Mouse (Mus musculus) heart, postnatal 14 days (tissue): ENCODE results near the gene Ndufs6. TPM values are rescaled to one million over a fixed set of nuclear protein-coding genes. Genes with fewer than 3 reads are reported as not detected.

Source experiments
- DNase-seq, 2 experiments: peaks; one replicate each; pipeline ENCODE4 v3.0.0; 2021 to 2022
- intact Hi-C: fragments of 180-260 bp; cut with DNase I; formaldehyde crosslinking; loops from one replicate; pipeline ENCODE4 v1.15.1; 2025
- long read RNA-seq, 2 experiments: library from polyadenylated mRNA; stranded (forward); transcript quantifications; one replicate each; pipeline ENCODE4 v2.0.0; 2021
- total RNA-seq, 2 experiments: library from RNA; stranded (reverse); gene quantifications; 2 replicates each; pipeline ENCODE4 v1.2.3; 2021

Gene Ndufs6
- total RNA-seq, result 1,000 to 10,000 TPM; 1,008 to 1,014 TPM
- long read RNA-seq, experiment 1, transcript Ndufs6-201 (4 exons, 568 nt), result major isoform, 238 of 254 reads
- long read RNA-seq, experiment 1, transcript Ndufs6-202 (4 exons, 534 nt), result minor isoform, 8 of 254 reads
- long read RNA-seq, experiment 1, partial matches to known transcripts, result 6 of 254 reads
- long read RNA-seq, experiment 1, other reads (novel, unspliced or antisense), result 2 of 254 reads
- long read RNA-seq, experiment 2, transcript Ndufs6-202 (4 exons, 534 nt), result minor isoform, 14 of 306 reads
- long read RNA-seq, experiment 2, transcript Ndufs6-201 (4 exons, 568 nt), result major isoform, 283 of 306 reads
- long read RNA-seq, experiment 2, partial matches to known transcripts, result 8 of 306 reads
- long read RNA-seq, experiment 2, other reads (novel, unspliced or antisense), result 1 of 306 reads

DNA sequence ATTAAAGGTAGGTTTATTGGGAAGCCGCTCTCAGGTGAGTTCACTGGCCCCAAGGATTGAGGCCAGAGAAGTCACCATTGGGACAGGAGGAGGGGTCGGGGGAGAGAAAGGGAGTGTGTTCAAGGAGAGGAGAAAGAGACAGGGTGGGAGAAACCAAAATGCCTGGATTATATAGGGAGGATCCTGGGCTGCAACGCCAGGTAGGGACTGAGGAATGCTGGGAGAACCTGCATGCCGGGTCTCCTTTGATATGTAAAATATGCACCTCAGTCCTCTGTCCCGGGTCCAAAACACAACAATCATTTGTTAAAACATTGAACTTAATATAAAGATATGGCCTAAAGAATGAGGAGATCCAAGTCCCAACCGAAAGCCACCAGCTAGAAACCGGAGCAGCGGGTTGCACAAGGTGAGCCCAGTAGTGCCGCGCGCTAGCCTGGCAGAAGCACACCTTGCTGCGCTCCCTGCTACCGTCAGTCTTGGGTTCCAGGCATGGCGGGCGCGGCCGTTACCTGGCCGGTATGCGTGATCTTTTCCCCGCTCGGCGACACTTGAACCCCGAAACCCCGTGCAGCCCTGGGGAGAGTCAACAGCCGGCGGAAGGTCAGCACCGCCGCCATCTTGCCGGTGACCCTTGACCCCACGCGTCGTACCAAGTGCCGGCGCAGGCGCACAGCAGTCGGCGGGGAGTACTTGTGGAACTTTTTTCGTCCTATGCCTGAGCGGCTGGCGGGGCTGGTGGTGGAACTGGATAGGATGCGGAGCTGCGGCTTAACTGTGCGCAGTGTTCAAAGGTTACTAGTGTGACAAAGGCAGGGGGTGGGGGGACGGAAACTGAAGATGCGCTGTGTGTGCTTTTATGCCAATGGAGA is at the start of gene Ndufs6, which contains the start of gene Mrpl36:
Gene Ndufs6 (minus strand): TSS at position 716 of the 872 bp plus-strand sequence.
Gene Mrpl36 (plus strand): TSS at position 687 of the 872 bp plus-strand sequence.
- DNase-seq, result peak; percentile 94 to 95
- intact Hi-C loops, result no loop called here

GRCm38 (mm10) chr13:73377637-73378036 is 49.3 kb upstream of the Ndufs6 start:
- intact Hi-C loops, result no loop called here
- no peak for DNase-seq

- no peak for DNase-seq
- intact Hi-C loops, result no loop called here
These were observed 46.3 kb upstream of the Ndufs6 start for GRCm38 (mm10) chr13:73374612-73375011.

- intact Hi-C loops, result no loop called here
- DNase-seq, result no peak
These were observed 45.0 kb upstream of the Ndufs6 start for GRCm38 (mm10) chr13:73373367-73373766.

DNA sequence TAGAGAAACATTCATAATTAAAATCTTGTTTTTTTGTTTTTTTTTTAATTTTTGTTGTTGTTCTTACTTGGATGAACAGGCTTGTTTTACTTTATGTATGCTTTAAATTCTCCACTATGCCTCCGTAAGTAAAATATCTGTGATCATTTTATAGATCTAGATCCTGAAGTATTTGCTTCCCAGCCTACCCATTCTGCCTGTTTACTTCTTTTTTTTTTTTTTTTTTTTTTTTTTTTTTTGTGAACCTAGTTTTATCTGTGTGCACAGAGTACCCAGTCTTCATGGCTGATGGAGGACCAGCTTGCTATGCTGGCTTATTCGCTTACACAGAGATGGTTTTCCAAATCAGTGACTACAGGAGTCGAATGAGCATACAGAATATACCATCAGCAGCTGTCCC is 28.8 kb upstream of the Ndufs6 start:
- no peak for DNase-seq
- intact Hi-C loops, result loop anchor here (10.0 kb wide), 1 partner anchor 272 kb away; no protein-coding TSS in a partner anchor

GRCm38 (mm10) chr13:73352491-73352890 is 24.1 kb upstream of the Ndufs6 start:
- no peak for DNase-seq
- intact Hi-C loops, result loop anchor here (5.0 to 10.0 kb wide), 2 partner anchors 40 to 268 kb away; no protein-coding TSS in a partner anchor

DNA sequence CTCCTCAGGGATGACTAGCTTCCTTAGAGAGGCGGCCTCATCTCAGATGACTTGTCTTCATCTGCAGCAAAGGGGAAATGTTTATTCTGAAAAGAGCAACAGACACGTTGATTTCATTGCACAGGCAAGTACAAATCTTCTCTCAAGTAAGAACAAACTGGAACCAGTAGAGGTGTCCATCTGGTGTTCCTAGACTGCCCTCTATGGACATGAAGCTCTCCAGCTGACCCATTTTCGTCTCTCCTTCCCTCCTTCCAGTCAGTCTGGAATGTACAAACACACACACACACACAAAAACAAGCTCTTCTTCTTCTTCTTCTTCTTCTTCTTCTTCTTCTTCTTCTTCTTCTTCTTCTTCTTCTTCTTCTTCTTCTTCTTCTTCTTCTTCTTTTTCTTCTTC is 23.6 kb upstream of the Ndufs6 start:
- intact Hi-C loops, result loop anchor here (5.0 to 10.0 kb wide), 2 partner anchors 40 to 267 kb away; no protein-coding TSS in a partner anchor
- DNase-seq, result no peak

GRCm38 (mm10) chr13:73350741-73351140 is 22.4 kb upstream of the Ndufs6 start:
- intact Hi-C loops, result loop anchor here (5.0 to 10.0 kb wide), 2 partner anchors 38 to 266 kb away; no protein-coding TSS in a partner anchor

GRCm38 (mm10) chr13:73347922-73348650 is 19.7 kb upstream of the Ndufs6 start:
- DNase-seq, result no peak
- intact Hi-C loops, result loop anchor here (5.0 to 10.0 kb wide), 2 partner anchors 91 to 183 kb away; no protein-coding TSS in a partner anchor

More at GRCm38 (mm10) chr13:73350741-73351140, 22.4 kb upstream of the Ndufs6 start:
- no peak for DNase-seq

GRCm38 (mm10) chr13:73347171-73347570 is 18.8 kb upstream of the Ndufs6 start:
- intact Hi-C loops, result loop anchor here (5.0 to 10.0 kb wide), 2 partner anchors 90 to 182 kb away; no protein-coding TSS in a partner anchor
- no peak for DNase-seq

- intact Hi-C loops, result loop anchor here (5.0 to 10.0 kb wide), 2 partner anchors 89 to 182 kb away; no protein-coding TSS in a partner anchor
- peak in 1 of 2 experiments; percentile 22 for DNase-seq
These were observed 18.4 kb upstream of the Ndufs6 start for GRCm38 (mm10) chr13:73346743-73347142.

DNA sequence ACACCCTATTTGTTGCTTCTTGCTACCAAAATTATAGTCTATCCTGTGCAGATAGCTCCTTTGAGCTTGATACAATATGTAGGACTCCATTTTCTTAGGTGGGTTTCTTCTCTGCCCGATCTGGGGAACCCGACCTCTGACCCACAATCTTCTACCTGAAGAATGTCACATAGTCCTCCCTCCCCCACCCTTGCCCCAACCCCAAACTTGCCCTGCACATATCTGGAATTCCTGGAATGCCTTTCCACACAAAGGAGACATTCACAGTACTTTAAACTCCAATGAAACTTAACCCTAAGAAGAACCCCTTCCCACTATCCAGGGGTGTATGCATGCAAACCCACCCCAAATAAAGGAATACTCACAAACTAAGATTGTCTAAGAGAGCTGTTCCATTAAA is 17.8 kb upstream of the Ndufs6 start:
- DNase-seq, result peak in 1 of 2 experiments; percentile 15

DNA sequence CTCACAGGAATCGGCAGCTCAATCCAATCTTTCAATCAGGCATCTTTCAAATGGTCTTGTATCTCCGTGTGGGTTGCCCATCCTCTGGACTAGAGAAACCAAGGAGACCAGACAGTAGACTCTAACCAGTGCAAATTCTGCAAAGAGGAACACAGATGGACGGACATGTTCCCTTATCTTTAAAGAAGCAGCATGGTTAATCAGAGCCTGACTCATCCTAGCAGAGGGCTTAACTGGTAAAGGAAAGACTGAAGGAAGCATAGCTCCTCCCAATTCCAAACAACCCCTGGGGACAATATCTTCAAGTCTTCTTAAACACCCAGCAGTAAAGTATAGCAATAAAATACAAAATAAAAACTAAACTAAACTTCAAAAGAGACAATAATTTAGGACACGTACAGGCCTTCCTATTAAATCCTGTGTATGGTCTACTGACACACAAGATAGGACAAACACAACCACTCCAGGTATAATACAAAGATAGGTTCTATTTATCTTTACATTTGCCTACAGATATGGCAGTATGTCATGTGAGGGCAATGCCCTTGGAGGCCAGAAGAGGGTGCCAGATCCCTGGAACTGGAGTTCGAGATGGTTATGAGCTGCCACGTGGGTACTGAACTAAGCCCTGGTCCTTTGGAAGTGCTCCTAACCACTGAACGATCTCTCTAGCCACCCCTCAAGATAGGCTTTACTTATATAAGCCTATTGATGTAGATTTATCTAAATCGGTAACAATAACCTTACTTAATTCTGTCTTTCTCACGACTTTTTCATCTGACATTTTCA is 17.0 kb upstream of the Ndufs6 start:
- intact Hi-C loops, result loop anchor here (5.0 to 10.0 kb wide), 2 partner anchors 88 to 180 kb away; no protein-coding TSS in a partner anchor
- DNase-seq, result no peak

More for the DNA sequence above, 17.8 kb upstream of the Ndufs6 start:
- intact Hi-C loops, result loop anchor here (5.0 to 10.0 kb wide), 2 partner anchors 89 to 181 kb away; no protein-coding TSS in a partner anchor

- intact Hi-C loops, result no loop called here
- DNase-seq, result peak in 1 of 2 experiments; percentile 22
These were observed 8.4 kb upstream of the Ndufs6 start for GRCm38 (mm10) chr13:73336753-73337152.

- peak in 1 of 2 experiments; percentile 16 for DNase-seq
- intact Hi-C loops, result loop anchor here (5.0 kb wide), 1 partner anchor 271 kb away; the partner anchor contains the start of gene Clptm1l
These were observed 3.4 kb upstream of the Ndufs6 start for GRCm38 (mm10) chr13:73331736-73332135.

- peak; percentile 88 to 94 for DNase-seq
- intact Hi-C loops, result loop anchor here (5.0 kb wide), 1 partner anchor 271 kb away; the partner anchor contains the start of gene Clptm1l
These were observed 2.6 kb upstream of the Ndufs6 start for GRCm38 (mm10) chr13:73330844-73331501.

DNA sequence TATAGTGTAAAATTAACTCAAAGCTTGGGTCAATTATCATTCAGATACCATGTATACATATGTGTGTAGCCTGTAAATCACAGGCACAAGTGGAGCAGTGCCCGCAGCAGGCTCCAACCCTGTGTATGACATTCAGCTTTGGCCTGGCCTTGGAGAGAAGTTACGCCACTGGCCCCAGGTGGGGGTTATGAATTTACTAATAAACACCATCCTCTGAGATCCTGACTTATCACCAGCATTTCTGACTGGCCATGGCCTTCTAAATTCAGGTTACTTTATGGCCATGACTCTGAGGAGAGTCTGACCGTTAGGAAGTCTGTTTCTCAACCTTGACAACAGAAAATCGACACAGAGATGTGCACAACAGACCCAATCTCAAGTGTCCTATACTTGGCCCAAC is 4.9 kb downstream of the Ndufs6 start:
- no peak for DNase-seq
- intact Hi-C loops, result no loop called here

DNA sequence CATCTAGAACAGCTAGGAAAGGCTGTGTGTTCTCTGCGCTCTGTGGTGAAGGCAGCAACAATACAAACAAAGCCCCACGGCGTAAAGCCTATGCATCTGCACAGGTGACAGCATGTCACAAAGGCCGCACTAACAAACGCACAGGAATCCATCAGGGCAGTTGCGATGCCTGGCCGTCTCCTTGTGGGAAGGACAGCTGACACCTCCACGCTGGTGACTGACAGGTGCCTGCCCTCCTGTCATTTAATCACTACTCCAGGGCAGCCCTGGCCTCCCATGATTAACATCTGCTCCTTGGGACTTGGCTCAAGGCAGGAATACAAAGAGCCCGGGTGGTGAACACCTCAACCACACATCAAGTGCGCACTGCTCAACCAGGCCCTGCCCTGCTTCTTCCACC is 5.7 kb downstream of the Ndufs6 start:
- DNase-seq, result no peak
- intact Hi-C loops, result no loop called here
